Mouse (Mus musculus) inflammation-experienced regulatory T-cells, adult 6 months (primary cell): Measurements from ENCODE around the gene Olfr108. TPM values are rescaled to one million over a fixed set of nuclear protein-coding genes. Genes with fewer than 3 reads are reported as not detected.

Source experiments
- ATAC-seq: one replicate; pipeline ENCODE4 v1.8.0; 2017
- polyA plus RNA-seq, 3 experiments: library from polyadenylated mRNA; unstranded; fragments of 100-300 nt; shearing (Covaris generic); gene quantifications; one replicate each; pipeline ENCODE4 v1.2.1; 2017

Gene Olfr108
- polyA plus RNA-seq: not detected

DNA sequence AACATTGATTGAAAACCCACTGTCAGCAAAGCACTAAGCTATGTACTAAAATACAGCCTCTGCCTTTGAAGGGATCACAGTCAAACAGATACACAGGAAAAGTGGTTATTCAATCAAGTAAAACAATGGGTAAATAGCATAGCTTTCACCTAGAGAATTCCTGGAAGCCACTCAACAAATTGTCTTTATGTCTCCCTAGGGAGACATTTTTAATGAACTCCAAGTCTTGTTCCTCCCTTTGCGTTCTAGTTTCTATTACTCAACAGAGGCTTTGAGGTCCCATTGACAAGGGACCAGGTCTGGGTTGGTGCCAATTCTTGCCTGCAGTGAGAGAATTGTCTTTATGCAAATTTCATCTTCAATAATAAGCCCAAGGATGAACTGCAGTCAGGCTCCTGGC, at the start of gene Olfr108:
TSS of gene Olfr108 (plus strand) at position 301 of the 400 bp plus-strand sequence.
- ATAC-seq: no peak

DNA sequence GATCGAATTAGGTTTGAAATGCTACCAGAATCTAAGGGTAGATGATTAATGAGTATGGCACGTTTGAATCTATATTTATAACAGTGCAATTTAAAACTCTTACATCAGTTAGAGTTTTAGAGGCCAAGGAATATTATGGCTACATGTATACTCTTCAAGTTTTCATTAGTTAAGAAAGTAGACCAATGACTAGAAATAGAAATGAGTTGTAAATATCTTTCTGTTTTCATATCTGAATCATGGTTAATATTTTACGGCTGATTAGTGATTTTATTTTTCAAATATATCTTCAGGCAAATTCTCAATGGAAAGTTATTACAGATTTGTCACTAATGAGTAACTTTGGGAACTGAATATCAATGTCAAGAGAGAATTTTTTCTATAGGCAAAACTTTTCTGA, 46.4 kb upstream of the Olfr108 start, which contains the start of gene Olfr107:
TSS of gene Olfr107 (plus strand) at position 301 of the 400 bp plus-strand sequence.
- ATAC-seq: no peak

DNA sequence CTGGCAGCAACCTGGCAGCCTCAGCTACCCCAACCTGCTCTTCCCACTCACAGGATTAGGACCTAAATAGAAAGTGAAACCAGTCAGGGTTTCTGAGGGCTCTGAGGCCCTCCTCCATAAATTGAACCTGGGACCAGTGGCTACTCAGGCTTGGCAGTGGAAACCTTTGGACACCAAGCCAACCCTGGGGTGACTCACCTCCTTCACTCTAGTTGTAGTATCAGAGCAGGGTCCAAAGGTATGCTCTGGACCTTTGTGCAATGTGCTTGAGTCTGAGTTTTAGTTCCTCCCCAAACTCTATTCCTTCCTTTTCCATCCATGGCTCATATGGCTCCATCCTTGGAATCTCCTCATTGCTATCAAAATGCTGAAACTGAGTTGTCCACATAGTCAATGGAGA, 31.9 kb upstream of the Olfr108 start:
- ATAC-seq: no peak

DNA sequence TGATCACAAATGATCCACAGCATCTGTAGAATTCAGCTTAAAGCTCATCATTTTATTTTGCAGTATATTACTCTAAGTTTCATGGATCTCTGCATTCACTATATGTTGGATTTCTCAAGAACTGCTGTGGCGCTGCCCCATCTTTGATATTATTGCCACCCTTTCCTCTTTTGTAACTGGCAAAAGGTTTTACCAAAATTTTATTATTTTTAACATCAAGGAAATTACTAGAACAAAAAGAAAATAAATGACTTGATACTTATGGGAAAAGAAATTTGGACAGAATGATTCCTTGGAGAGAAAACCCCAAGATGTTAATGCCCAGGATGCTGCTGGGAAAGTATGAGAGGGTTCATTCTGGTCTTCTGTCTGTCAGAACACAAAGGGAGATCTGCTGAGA, 13.3 kb downstream of the Olfr108 start, which contains the start of gene Olfr109:
TSS of gene Olfr109 (plus strand) at position 301 of the 400 bp plus-strand sequence.
- no peak for ATAC-seq

DNA sequence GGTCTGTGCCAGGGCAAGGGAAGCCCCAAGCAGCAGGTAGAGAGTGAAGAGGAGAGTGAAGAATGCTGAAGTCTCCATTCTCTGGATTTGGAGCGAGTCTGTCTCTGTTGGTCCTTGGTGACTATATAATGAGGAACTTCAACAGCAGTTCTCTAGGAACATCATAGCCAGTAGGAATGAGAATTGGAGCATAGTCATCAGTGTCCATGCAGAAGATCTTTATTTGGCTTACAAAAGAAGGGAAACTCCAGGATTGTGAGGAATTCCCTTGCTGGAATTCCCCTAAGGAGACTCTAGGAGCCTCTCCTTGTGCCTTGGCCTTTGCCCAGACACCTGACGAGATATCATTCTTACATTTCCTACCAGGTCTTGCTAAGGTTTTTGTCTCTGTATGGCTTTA, 38.2 kb downstream of the Olfr108 start, which contains the start of gene H2-M2:
TSS of gene H2-M2 (minus strand) at position 101 of the 400 bp plus-strand sequence.
- ATAC-seq: no peak

DNA sequence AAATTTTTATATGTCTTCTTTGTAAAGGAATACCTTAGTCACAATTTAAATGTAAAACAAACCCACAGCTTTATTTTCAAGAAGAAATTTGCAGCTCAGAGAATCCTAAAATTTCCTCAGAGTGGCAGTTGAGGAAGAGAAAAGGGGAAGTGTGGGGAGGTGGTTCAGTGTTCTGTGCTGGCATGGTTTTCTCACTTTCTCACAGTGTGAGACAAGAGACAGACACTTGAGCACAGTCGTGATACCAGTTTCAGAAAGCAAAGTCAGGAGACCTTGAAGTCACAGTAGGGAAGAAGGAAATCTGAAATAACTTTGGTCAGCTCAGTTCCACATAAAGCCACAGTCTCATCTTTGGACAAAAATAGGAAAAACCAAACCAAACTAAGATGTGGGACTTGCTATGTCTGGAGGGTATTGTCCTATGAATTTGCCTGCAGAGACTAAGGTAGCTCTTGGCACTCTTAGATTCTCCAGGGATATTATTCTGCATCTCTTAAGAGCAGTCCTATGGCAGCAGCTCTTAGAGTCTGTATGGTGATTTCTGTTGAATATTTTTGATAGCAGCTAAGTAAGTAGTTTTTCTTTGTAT, 46.7 kb downstream of the Olfr108 start, which contains the start of gene Olfr110:
TSS of gene Olfr110 (plus strand) at position 539 of the 589 bp plus-strand sequence.
- no peak for ATAC-seq

Other genes starting within 250 kb of the Olfr108 start
- gene Olfr94, start 244.5 kb upstream of the Olfr108 start, polyA plus RNA-seq: not detected
- gene Olfr95, start 232.4 kb upstream of the Olfr108 start, polyA plus RNA-seq: not detected
- not detected for gene Olfr96, start 225.3 kb upstream of the Olfr108 start, polyA plus RNA-seq
- gene Olfr97, start 208.2 kb upstream of the Olfr108 start, polyA plus RNA-seq: not detected
- 1 to 10 TPM in 1 of 3 experiments, under 1 TPM in 2; 0.78 to 5.2 (median 0.99) TPM for gene Olfr98, start 181.7 kb upstream of the Olfr108 start, polyA plus RNA-seq
- 100 to 1,000 TPM; 125 to 156 (median 125) TPM for gene H2-M3, start 175.3 kb upstream of the Olfr108 start, polyA plus RNA-seq
- 1 to 10 TPM; 2.7 to 7.2 (median 5.0) TPM for gene Olfr99, start 162.0 kb upstream of the Olfr108 start, polyA plus RNA-seq
- gene Olfr101, start 141.2 kb upstream of the Olfr108 start, polyA plus RNA-seq: under 1 TPM in 2 of 3 experiments, not detected in 1; 0.13 to 0.45 TPM
- under 1 TPM in 2 of 3 experiments, not detected in 1; 0.13 to 0.20 TPM for gene Olfr102, start 128.4 kb upstream of the Olfr108 start, polyA plus RNA-seq
- not detected for gene Olfr103, start 105.8 kb upstream of the Olfr108 start, polyA plus RNA-seq
- gene Olfr104-ps, start 85.9 kb upstream of the Olfr108 start, polyA plus RNA-seq: not detected
- not detected for gene Olfr105-ps, start 66.4 kb upstream of the Olfr108 start, polyA plus RNA-seq
- gene Olfr106-ps, start 55.1 kb upstream of the Olfr108 start, polyA plus RNA-seq: not detected
- under 1 TPM in 1 of 3 experiments, not detected in 2; 0.17 TPM for gene Olfr107, start 46.3 kb upstream of the Olfr108 start, polyA plus RNA-seq
- not detected for gene Olfr109, start 13.4 kb downstream of the Olfr108 start, polyA plus RNA-seq
- under 1 TPM in 2 of 3 experiments, not detected in 1; 0.38 to 0.47 TPM for gene H2-M2, start 38.1 kb downstream of the Olfr108 start, polyA plus RNA-seq
- gene Olfr110, start 47.0 kb downstream of the Olfr108 start, polyA plus RNA-seq: not detected
- not detected for gene Olfr111, start 62.5 kb downstream of the Olfr108 start, polyA plus RNA-seq
- gene Olfr112, start 124.0 kb downstream of the Olfr108 start, polyA plus RNA-seq: not detected
- gene Olfr113, start 132.2 kb downstream of the Olfr108 start, polyA plus RNA-seq: not detected
- gene Olfr114, start 147.3 kb downstream of the Olfr108 start, polyA plus RNA-seq: not detected
- not detected for gene Olfr115, start 181.6 kb downstream of the Olfr108 start, polyA plus RNA-seq
- gene Olfr116, start 181.7 kb downstream of the Olfr108 start, polyA plus RNA-seq: not detected
- not detected for gene Olfr117, start 218.3 kb downstream of the Olfr108 start, polyA plus RNA-seq
- gene Olfr118, start 221.5 kb downstream of the Olfr108 start, polyA plus RNA-seq: under 1 TPM in 1 of 3 experiments, not detected in 2; 0.60 TPM